Mouse (Mus musculus) frontal cortex, postnatal 25 days (tissue): ENCODE data around the gene Vwa3a.

Experiments used
- DNase-seq, 2 experiments: peaks; one replicate each; pipeline ENCODE4 v3.0.0; 2022; ENCODE audit warnings: low spot score in 2 of 2

Gene Vwa3a

GRCm38 (mm10) chr7:120835449-120836359, 96.6 kb downstream of the Vwa3a start:
- DNase-seq, result peak; percentile 99

DNA sequence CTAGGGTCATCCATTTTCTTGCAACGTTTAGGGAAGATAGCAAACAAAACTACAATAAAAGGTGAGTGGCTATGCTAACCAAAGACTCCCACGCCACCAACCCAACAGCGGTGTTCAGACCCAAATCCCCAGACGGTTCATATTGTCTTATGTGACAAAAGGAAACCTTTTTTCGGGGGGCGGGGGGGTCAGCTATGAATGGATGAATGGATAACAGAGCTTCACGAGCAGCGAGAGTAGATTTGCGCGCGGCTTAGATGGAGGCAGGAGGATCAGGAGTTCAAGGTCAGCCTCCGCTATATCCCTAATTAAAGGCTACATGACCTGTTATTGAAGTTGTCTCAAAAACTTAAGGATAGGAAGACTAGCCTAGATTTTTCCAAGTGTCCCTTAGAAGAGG, 97.2 kb downstream of the Vwa3a start:
- no peak for DNase-seq

GRCm38 (mm10) chr7:120838436-120839160, 99.5 kb downstream of the Vwa3a start:
- DNase-seq, result no peak

GRCm38 (mm10) chr7:120839786-120840185, 100.7 kb downstream of the Vwa3a start:
- no peak for DNase-seq

DNA sequence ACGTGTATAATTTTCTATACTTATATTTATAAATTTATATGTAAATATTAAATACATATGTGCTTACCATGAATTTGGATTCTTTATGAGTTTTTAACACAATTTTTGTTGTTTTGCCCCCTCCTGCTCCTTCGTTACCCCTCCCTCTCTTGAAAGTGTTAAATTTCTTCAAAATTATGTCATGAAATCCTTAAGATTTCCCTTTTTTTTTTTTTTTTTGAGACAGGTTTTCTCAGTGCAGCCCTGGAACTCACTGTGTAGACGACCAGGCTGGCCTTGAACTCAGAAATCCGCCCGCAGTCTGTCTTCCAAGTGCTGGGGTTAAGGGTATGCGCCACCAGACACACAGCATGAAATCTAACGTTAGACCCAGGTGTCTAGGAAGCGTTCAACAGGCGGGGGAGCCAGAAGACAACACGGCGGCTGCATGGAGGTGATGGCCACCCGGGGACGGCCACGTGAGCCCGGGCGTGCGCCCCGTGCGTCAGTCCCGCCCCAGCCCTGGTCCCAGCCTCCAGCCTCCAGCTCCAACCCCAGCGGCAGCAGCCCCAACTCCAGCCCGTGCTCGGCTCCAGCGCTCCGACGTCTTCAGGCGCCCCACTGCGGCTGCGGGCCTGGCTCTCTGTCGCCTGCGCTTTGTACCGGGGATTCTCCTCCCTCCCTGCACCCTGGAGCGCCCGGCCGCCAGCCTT, 103.4 kb downstream of the Vwa3a start, which contains the start of gene Eef2k:
Gene Eef2k, plus strand, starts transcription at position 487 of the 692 bp plus-strand sequence.
- peak; percentile 70 to 80 for DNase-seq

DNA sequence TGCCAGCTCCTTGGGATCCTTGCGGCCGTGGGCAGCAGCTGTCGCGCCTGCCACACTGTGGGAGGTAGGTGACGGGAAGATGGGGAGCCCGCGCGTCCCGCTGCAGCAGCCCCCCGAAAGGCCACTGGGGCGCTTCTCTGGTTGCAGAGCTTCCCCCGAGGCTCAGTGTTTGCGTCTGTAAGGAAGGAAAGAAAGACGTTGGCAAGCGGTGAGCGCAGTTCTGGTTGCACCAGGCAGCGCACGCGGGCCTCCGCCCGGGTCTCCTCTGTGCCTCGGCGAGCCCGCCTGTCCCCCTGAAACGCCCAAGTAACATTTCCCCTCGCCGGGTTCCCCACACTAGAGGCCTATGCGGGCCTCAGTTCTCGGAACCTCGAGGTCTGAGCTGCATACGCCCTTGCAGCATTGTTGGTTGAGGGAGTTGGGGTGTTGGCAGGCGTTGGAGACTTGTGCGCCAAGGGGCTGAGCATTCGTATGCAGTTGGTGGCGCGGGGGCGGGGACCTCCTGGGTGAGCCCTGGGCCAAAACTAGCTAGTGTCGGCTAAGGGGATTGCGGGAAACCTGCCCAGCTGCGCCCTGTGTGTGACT, 104.0 kb downstream of the Vwa3a start:
- DNase-seq, result peak; percentile 72 to 79

DNA sequence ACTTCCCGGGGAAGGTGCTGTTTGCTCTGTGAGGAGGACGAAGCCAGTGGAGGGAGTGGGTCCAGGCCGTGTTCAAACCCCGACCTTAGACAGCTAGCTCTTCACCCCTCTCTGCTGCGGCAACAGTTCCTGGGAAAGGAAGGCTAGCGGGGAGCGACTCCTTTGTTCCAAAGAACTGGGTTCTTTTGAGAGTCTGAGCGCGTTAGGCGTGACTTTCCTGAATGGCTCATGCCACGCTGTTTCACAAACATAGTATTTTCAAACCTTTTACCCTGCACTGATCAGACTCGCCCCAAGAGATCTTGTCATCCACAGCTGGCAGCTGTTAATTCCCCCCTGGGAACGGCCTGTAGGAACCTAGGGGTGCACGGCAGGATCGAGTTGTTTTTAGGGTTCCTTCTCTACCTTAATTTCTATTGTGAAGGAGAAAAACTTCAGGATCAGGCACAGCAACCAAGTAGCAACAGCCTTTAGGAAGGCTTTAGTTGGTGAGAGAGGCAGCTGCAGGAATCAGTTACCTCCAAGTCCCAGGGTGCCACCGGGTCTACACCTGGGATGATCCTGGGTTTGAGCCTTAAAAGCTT, 104.8 kb downstream of the Vwa3a start:
- no peak for DNase-seq

- DNase-seq, result no peak
These were observed 105.6 kb downstream of the Vwa3a start for GRCm38 (mm10) chr7:120844689-120845088.

DNA sequence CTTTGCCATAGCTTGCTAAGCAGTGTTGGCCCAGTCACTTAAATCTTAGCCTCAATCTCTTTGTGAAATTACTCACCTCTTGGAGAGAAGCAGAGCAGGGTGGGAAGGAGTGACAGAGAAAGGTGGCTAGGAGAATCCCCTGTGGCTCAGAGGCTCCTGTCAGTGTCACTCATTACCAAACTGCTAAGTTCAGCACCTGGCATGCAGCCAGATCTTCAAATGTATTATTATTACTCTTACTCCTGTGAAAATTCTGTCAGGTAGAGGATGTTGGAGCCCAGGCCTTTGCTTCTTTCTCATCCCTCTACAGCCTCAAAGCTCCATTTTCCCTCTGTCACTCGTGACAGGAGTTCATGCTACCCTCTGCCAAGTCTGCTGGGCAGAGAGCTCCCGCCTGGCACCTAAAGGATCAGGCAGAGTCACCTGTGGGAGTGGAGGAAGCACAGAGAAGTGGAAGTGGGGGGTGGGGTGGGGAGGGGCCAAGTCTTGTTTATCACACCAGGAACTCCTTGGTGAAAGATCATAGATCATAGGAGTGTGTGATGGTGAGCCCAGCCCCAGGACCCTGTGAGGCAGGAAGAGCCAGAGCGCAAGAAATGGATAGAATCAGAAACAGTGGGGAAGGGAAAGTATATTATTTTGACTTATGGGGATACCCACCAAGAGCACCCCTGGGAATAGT, 109.9 kb downstream of the Vwa3a start:
- no peak for DNase-seq

- no peak for DNase-seq
These were observed 111.0 kb downstream of the Vwa3a start for GRCm38 (mm10) chr7:120850165-120850564.
